Mouse (Mus musculus) myocyte (in vitro differentiated cells): ENCODE results near the gene Oosp1. TPM values are rescaled to one million over a fixed set of nuclear protein-coding genes. Genes with fewer than 3 reads are reported as not detected.

ENCODE experiments used
- H3K27me3 ChIP-seq: one replicate; pipeline ENCODE4 v1.6.1; 2011; ENCODE audit not compliant: control insufficient read depth, insufficient read depth, insufficient read length
- H3K36me3 ChIP-seq: one replicate; pipeline ENCODE4 v1.6.1; 2011; ENCODE audit not compliant: control insufficient read depth, insufficient read depth
- H3K4me2 ChIP-seq: one replicate; pipeline ENCODE4 v1.6.1; 2011; ENCODE audit warnings: low read depth, control low read depth
- H3K4me3 ChIP-seq: one replicate; pipeline ENCODE4 v1.5.1; 2011; ENCODE audit warnings: mild to moderate bottlenecking, control low read depth, moderate library complexity
- H3K79me2 ChIP-seq: one replicate; pipeline ENCODE4 v1.6.1; 2011; ENCODE audit not compliant: control insufficient read depth, insufficient read depth
- H3ac ChIP-seq: one replicate; pipeline ENCODE4 v1.6.1; 2011; ENCODE audit not compliant: control insufficient read depth, insufficient read length
- CEBPB ChIP-seq: IDR thresholded peaks from 2 replicates; pipeline ENCODE4 v1.6.1; 2011; ENCODE audit warnings: mild to moderate bottlenecking, moderate library complexity; ENCODE audit not compliant: poor library complexity, insufficient read depth, severe bottlenecking
- E2F4 ChIP-seq: IDR thresholded peaks from one replicate; pipeline ENCODE4 v1.6.1; 2011; ENCODE audit warnings: mild to moderate bottlenecking, control low read depth, moderate library complexity; ENCODE audit not compliant: insufficient read depth
- MAX ChIP-seq: IDR thresholded peaks from one replicate; pipeline ENCODE4 v1.6.1; 2011; ENCODE audit warnings: low read depth, mild to moderate bottlenecking, control low read depth
- MYOD1 ChIP-seq, 3 experiments: IDR thresholded peaks; one replicate each; pipeline ENCODE4 v1.6.1; 2011; ENCODE audit warnings: control low read depth in 2 of 3, low read depth in 2 of 3, mild to moderate bottlenecking in 2 of 3, moderate library complexity in 1 of 3; ENCODE audit not compliant: insufficient read length in 2 of 3, control insufficient read depth in 1 of 3
- MYOG ChIP-seq, 3 experiments: IDR thresholded peaks; one replicate each; pipeline ENCODE4 v1.6.1; 2011; ENCODE audit warnings: control low read depth in 2 of 3, low read depth in 2 of 3, mild to moderate bottlenecking in 2 of 3; ENCODE audit not compliant: insufficient read length in 2 of 3, control insufficient read depth in 1 of 3, insufficient read depth in 1 of 3
- POLR2A ChIP-seq: IDR thresholded peaks from one replicate; pipeline ENCODE4 v1.6.1; 2011; ENCODE audit warnings: low read depth, mild to moderate bottlenecking, control low read depth, moderate library complexity; ENCODE audit not compliant: insufficient read length
- POLR2AphosphoS2 ChIP-seq: IDR thresholded peaks from one replicate; pipeline ENCODE4 v1.6.1; 2011; ENCODE audit warnings: low read depth, control low read depth; ENCODE audit not compliant: insufficient read length
- REST ChIP-seq: IDR thresholded peaks from one replicate; pipeline ENCODE4 v1.6.1; 2011; ENCODE audit warnings: mild to moderate bottlenecking, control low read depth, moderate library complexity; ENCODE audit not compliant: insufficient read depth, insufficient read length
- SRF ChIP-seq: IDR thresholded peaks from one replicate; pipeline ENCODE4 v1.6.1; 2011; ENCODE audit warnings: low read depth; ENCODE audit not compliant: control insufficient read depth, insufficient read length
- TCF12 ChIP-seq: IDR thresholded peaks from one replicate; pipeline ENCODE4 v1.6.1; 2011; ENCODE audit warnings: mild to moderate bottlenecking, control low read depth; ENCODE audit not compliant: poor library complexity, insufficient read depth, severe bottlenecking
- TCF3 ChIP-seq: IDR thresholded peaks from one replicate; pipeline ENCODE4 v1.6.1; 2011; ENCODE audit warnings: low read depth, control low read depth; ENCODE audit not compliant: insufficient read length
- USF1 ChIP-seq: IDR thresholded peaks from one replicate; pipeline ENCODE4 v1.6.1; 2011; ENCODE audit warnings: low read depth, mild to moderate bottlenecking, control low read depth, moderate library complexity
- polyA plus RNA-seq: library from polyadenylated mRNA; unstranded; fragments of >200 nt; fragmentation: generic; extraction: Trizol; gene quantifications from one replicate; pipeline ENCODE4 v1.2.1, GENCODE M21; 2012; ENCODE audit warnings: missing spikeins

The Oosp1 gene
- polyA plus RNA-seq, 1 experiment: not detected

DNA sequence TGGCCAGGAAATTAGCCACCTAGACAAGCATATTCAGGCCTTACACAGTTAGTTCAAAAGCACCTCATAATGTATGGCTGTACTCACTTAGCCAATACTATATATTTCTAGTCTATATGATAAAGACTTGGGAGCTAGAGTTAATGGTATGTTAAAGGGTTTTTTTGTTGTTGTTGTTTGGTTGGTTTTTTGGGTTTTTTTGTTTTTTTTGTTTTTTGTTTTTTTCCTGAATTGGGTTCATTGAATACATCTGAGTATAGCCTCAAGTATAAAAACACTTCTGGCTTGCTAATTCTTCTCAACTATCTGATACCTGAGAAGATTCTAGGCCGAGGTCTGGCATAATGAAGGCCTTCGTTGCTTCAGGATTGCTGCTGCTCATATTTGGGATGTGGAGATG lies 5.8 kb upstream of the Oosp1 start, which contains the start of gene Oosp3:
TSS of gene Oosp3 (plus strand) at position 301 of the 400 bp plus-strand sequence.
- Histone ChIP-seq H3K4me2 (no peak within 1 kb of the TSS), H3ac (no peak within 1 kb of the TSS), H3K79me2 (no peaks in the 10 kb centered on the region), H3K36me3 (no peaks in the 10 kb centered on the region), H3K27me3 (no peaks in the 10 kb centered on the region), H3K4me3 (no peak within 1 kb of the TSS)
- TF ChIP-seq REST (no peak), CEBPB (no peak), E2F4 (no peak), USF1 (no peak), MYOG (IDR thresholded peaks at IDR 0.05; ENCODE audit: control insufficient read depth in 1 of 3, insufficient read depth in 1 of 3, insufficient read length in 2 of 3, low read depth in 2 of 3) (no peak), MYOD1 (IDR thresholded peaks at IDR 0.05; ENCODE audit: control insufficient read depth in 1 of 3, insufficient read length in 2 of 3, low read depth in 2 of 3) (no peak), MAX (no peak), POLR2AphosphoS2 (no peak), SRF (no peak), TCF3 (no peak), POLR2A (no peak), TCF12 (no peak)

GRCm38 (mm10) chr19:11691454-11691853 lies 504 bp upstream of the Oosp1 start:
- Histone ChIP-seq H3K27me3 (no peaks in the 10 kb centered on the region), H3K79me2 (no peaks in the 10 kb centered on the region), H3ac (no peak overlapping the region), H3K36me3 (no peaks in the 10 kb centered on the region), H3K4me3 (no peak overlapping the region), H3K4me2 (no peak overlapping the region)
- no peak for TF ChIP-seq MAX
- TF ChIP-seq REST: no peak
- TF ChIP-seq POLR2A: no peak
- no peak for TF ChIP-seq TCF12
- TF ChIP-seq USF1: no peak

GRCm38 (mm10) chr19:11661562-11661961 lies 29.4 kb downstream of the Oosp1 start:
- TF ChIP-seq SRF: no peak
- TF ChIP-seq POLR2A: no peak
- no peak for TF ChIP-seq REST
- no peak for TF ChIP-seq USF1
- TF ChIP-seq E2F4: no peak
- no peak for TF ChIP-seq TCF12
- TF ChIP-seq TCF3: no peak
- Histone ChIP-seq H3K4me3 (no peak overlapping the region), H3ac (no peak overlapping the region), H3K27me3 (no peaks in the 10 kb centered on the region), H3K4me2 (no peak overlapping the region), H3K36me3 (no peaks in the 10 kb centered on the region), H3K79me2 (no peaks in the 10 kb centered on the region)

DNA sequence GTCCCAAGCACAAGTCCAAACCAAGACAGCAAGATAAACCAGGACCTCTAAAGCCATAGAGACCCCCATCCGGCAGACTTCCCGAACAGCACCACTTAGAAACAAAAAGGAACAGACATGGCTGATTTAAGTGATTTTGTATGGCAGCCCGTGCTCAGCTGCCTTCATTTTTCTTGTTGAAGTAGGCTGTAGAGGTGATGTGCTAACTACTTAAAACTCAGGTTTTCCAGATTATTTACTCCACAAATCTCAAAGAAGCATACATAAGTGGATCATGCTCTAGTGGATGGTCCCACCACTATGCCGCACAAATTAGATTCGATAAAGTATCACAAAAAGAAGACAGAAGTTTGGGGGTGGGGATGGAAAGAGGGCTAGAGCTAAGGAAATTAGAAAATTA lies 30.5 kb downstream of the Oosp1 start, which contains the start of gene Oosp2:
TSS of gene Oosp2 (minus strand) at position 101 of the 400 bp plus-strand sequence.
- no peak within 1 kb of the TSS for H3K4me2 ChIP-seq
- H3ac ChIP-seq: no peak within 1 kb of the TSS
- H3K4me3 ChIP-seq: no peak within 1 kb of the TSS
- TF ChIP-seq POLR2AphosphoS2 (no peak), MYOG (IDR thresholded peaks at IDR 0.05; ENCODE audit: control insufficient read depth in 1 of 3, insufficient read depth in 1 of 3, insufficient read length in 2 of 3, low read depth in 2 of 3) (no peak), CEBPB (no peak), TCF3 (no peak), USF1 (no peak), TCF12 (no peak)
- H3K79me2 ChIP-seq: no peaks in the 10 kb centered on the region
- H3K27me3 ChIP-seq: no peaks in the 10 kb centered on the region
- H3K36me3 ChIP-seq: no peaks in the 10 kb centered on the region

DNA sequence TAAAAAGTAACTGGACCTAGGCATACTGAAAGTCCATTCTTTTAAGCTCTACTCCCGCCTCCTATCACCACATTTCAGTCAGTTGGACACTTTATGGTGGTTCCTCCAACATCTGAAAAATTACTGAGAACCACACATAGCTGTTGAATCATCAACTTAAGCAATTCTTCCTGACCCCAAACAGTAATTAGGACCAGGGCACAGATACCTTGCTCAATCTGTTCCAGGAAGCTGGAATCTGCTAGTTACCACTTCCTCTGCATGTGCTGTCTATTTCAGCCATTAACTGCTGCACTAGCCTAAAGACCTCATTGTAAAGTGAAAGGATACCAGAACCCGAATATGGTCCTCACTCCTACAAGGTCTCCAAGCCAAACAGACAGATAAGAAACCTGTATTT lies 31.8 kb downstream of the Oosp1 start:
- Histone ChIP-seq H3K4me3 (no peak overlapping the region), H3ac (no peak overlapping the region), H3K79me2 (no peaks in the 10 kb centered on the region), H3K36me3 (no peaks in the 10 kb centered on the region), H3K4me2 (no peak overlapping the region), H3K27me3 (no peaks in the 10 kb centered on the region)
- TF ChIP-seq REST (no peak), CEBPB (no peak), MYOG (IDR thresholded peaks at IDR 0.05; ENCODE audit: control insufficient read depth in 1 of 3, insufficient read depth in 1 of 3, insufficient read length in 2 of 3, low read depth in 2 of 3) (no peak), USF1 (no peak), SRF (no peak), TCF3 (no peak), MAX (no peak), MYOD1 (IDR thresholded peaks at IDR 0.05; ENCODE audit: control insufficient read depth in 1 of 3, insufficient read length in 2 of 3, low read depth in 2 of 3) (no peak), TCF12 (no peak), POLR2A (no peak), E2F4 (no peak), POLR2AphosphoS2 (no peak)
